Mouse (Mus musculus) liver, adult 2 months (tissue): ENCODE measurements around the gene Sct. TPM values are rescaled to one million over a fixed set of nuclear protein-coding genes. Genes with fewer than 3 reads are reported as not detected.

Experiments used
- DNase-seq: peaks from one replicate; pipeline ENCODE4 v3.0.0-alpha.2; 2011; ENCODE audit warnings: low read depth, low spot score; ENCODE audit errors: extremely low read depth
- H3K27ac ChIP-seq: fragments of 200-500 bp; replicated peaks from 2 replicates; pipeline ENCODE4 v1.5.1; 2012; ENCODE audit warnings: low read depth, mild to moderate bottlenecking, control low read depth, inconsistent platforms, low read length; ENCODE audit not compliant: insufficient read depth
- H3K27me3 ChIP-seq: fragments of 200-500 bp; 2 replicates; pipeline ENCODE4 v1.6.1; 2012; ENCODE audit warnings: mild to moderate bottlenecking, moderate library complexity, low read length, inconsistent platforms; ENCODE audit not compliant: control insufficient read depth, insufficient read depth
- H3K36me3 ChIP-seq: fragments of 200-500 bp; 2 replicates; pipeline ENCODE4 v1.6.1; 2012; ENCODE audit warnings: low read length, inconsistent platforms; ENCODE audit not compliant: control insufficient read depth, insufficient read depth
- H3K4me1 ChIP-seq: fragments of 200-500 bp; 2 replicates; pipeline ENCODE4 v1.6.1; 2011; ENCODE audit warnings: low read length; ENCODE audit not compliant: control insufficient read depth, insufficient read depth
- H3K4me3 ChIP-seq: fragments of 200-500 bp; 2 replicates; pipeline ENCODE4 v1.5.1; 2011; ENCODE audit warnings: low read depth, mild to moderate bottlenecking, control low read depth, low read length, moderate library complexity; ENCODE audit not compliant: insufficient read depth
- H3K79me2 ChIP-seq: fragments of 200-500 bp; 2 replicates; pipeline ENCODE4 v1.6.1; 2012; ENCODE audit warnings: inconsistent platforms, mild to moderate bottlenecking, low read length, moderate library complexity; ENCODE audit not compliant: control insufficient read depth, insufficient read depth
- H3K9ac ChIP-seq: fragments of 200-500 bp; 2 replicates; pipeline ENCODE4 v1.6.1; 2012; ENCODE audit warnings: low read depth, mild to moderate bottlenecking, control low read depth, inconsistent platforms, low read length
- CTCF ChIP-seq: fragments of 200-500 bp; IDR thresholded peaks from 2 replicates; pipeline ENCODE4 v1.5.1; 2011; ENCODE audit warnings: low read depth, low read length, control low read depth
- POLR2A ChIP-seq: fragments of 200-500 bp; IDR thresholded peaks from 2 replicates; pipeline ENCODE4 v1.6.1; 2011; ENCODE audit warnings: low read length, control low read depth; ENCODE audit not compliant: insufficient read depth; ENCODE audit errors: extremely low read depth
- WGBS: fragments of 180-500 bp; shearing (Covaris S2); methylation state at CpG from one replicate; pipeline ENCODE4 v1.1.7; 2018; 5-methylcytosine and 5-hydroxymethylcytosine counted together
- polyA plus RNA-seq: library from polyadenylated mRNA; depleted of rRNA; stranded (reverse); fragments of >200 nt; gene quantifications from 2 replicates; pipeline ENCODE4 v1.2.3, GENCODE M21; 2012
- total RNA-seq: library from RNA; depleted of rRNA; stranded (reverse); fragments of >200 nt; gene quantifications from 2 replicates; pipeline ENCODE4 v1.2.3, GENCODE M21; 2014

Sct gene
- total and polyA plus RNA-seq, 2 experiments: not detected

DNA sequence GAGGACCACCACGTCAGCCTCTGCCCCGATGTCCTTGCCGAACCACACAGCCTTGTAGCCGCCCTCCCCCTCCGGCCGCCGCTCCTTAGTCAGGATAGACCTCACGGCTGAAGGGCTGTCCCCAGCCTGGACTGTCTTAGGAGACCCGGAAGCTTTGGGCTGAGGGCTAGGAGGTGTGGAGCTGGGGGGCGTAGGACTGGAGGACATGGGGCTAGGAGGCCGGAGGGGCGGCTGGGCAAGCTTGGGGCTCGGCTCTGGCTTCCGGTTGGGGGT lies 9.7 kb downstream of the Sct start:
- no peaks in the 10 kb centered on the region for H3K79me2 ChIP-seq
- no peak for DNase-seq
- TF ChIP-seq POLR2A: no peak
- TF ChIP-seq CTCF: no peak
- WGBS: 69% methylated on average over 14 of the region's 14 CpGs
- no peaks in the 10 kb centered on the region for H3K27me3 ChIP-seq
- H3K4me3 ChIP-seq: peak overlapping the region; percentile 55
- H3K27ac ChIP-seq: peak overlapping the region; percentile 39; the same call in 1 of the 2 replicates
- peak overlapping the region; percentile 60 for H3K9ac ChIP-seq
- no peaks in the 10 kb centered on the region for H3K36me3 ChIP-seq
- peaks cover 11% of the 10 kb centered on the region; the same call in 1 of the 2 replicates for H3K4me1 ChIP-seq

- Histone ChIP-seq H3K27ac (peak overlapping the region; percentile 55), H3K4me1 (peaks cover 12% of the 10 kb centered on the region; the same call in 1 of the 2 replicates), H3K27me3 (no peaks in the 10 kb centered on the region), H3K79me2 (no peaks in the 10 kb centered on the region), H3K36me3 (no peaks in the 10 kb centered on the region), H3K4me3 (peak overlapping the region; percentile 55), H3K9ac (peak overlapping the region; percentile 60)
- 67% methylated on average over 24 of the region's 24 CpGs for WGBS
- TF ChIP-seq POLR2A (no peak), CTCF (no peak)
- peak; percentile 26 for DNase-seq
Observed at GRCm38 (mm10) chr7:141268466-141269272, 10.3 kb downstream of the Sct start.

DNA sequence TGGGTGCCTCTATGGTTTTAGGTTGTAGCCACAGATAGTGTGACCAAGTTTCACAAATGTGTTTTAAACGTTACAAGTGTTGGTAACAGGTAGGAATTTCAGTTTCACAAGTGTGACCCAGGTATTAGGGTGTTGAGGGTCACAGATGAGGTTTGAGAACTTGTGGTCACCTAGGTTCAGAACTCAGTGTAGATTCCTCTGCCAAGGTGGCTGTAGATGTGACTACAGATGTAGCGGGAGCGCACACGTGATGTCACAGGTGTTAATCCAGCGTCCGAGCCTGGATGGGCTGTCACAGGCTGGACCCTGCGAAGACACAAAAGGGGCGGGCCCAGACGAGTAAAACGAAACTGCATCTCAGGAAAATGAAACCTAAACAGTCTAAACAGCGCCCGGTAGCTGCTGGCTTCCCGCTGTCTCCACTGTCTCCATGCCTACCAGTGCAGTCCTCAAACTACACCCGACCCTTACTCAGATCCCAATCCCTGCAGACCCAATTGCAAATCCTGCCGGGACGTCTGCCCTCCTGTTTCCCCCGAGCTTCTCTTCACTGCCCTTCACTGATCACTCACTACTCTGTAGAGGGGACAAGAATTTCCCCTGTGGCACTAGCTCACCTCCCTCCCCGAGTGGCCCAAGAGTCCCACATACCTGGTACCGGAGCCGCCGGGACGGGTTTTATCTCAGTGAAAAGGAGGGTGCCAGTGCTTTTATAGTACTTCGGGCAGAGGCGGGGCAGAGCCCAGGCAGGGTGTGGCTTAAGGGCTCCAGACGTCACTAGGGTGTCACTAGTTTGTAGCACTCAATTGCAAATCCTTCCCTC lies 13.0 kb downstream of the Sct start, which contains the start of gene Irf7:
TSS of gene Irf7 (minus strand) at position 743 of the 823 bp plus-strand sequence.
- H3K27me3 ChIP-seq: no peaks in the 10 kb centered on the region
- TF ChIP-seq POLR2A (peak; percentile 86), CTCF (no peak)
- 2% methylated on average over 25 of the region's 25 CpGs for WGBS
- peak within 1 kb of the TSS; percentile 87 for H3K9ac ChIP-seq
- H3K4me1 ChIP-seq: peaks cover 12% of the 10 kb centered on the region; the same call in 1 of the 2 replicates
- no peaks in the 10 kb centered on the region for H3K79me2 ChIP-seq
- peak; percentile 71 for DNase-seq
- H3K27ac ChIP-seq: peak within 1 kb of the TSS; percentile 91
- peak within 1 kb of the TSS; percentile 69 for H3K4me3 ChIP-seq
- H3K36me3 ChIP-seq: peaks cover 8% of the 10 kb centered on the region; the same call in 1 of the 2 replicates

- Histone ChIP-seq H3K27ac (no peak overlapping the region), H3K79me2 (no peaks in the 10 kb centered on the region), H3K27me3 (no peaks in the 10 kb centered on the region), H3K4me3 (peak overlapping the region; percentile 46), H3K36me3 (peaks cover 12% of the 10 kb centered on the region; the same call in 1 of the 2 replicates), H3K9ac (peak overlapping the region; percentile 32), H3K4me1 (peaks cover 12% of the 10 kb centered on the region; the same call in 1 of the 2 replicates)
- no peak for DNase-seq
- WGBS: 36% methylated on average over 11 of the region's 11 CpGs
- TF ChIP-seq CTCF (no peak), POLR2A (no peak)
Observed at GRCm38 (mm10) chr7:141265411-141265738, 13.6 kb downstream of the Sct start.

- Histone ChIP-seq H3K4me3 (peak overlapping the region; percentile 46), H3K4me1 (peaks cover 12% of the 10 kb centered on the region; the same call in 1 of the 2 replicates), H3K36me3 (peaks cover 12% of the 10 kb centered on the region; the same call in 1 of the 2 replicates), H3K27me3 (no peaks in the 10 kb centered on the region), H3K27ac (no peak overlapping the region), H3K9ac (peak overlapping the region; percentile 32), H3K79me2 (no peaks in the 10 kb centered on the region)
- DNase-seq: no peak
- TF ChIP-seq POLR2A (no peak), CTCF (peak; percentile 63)
- WGBS: 52% methylated on average over 12 of the region's 12 CpGs
Observed at GRCm38 (mm10) chr7:141264761-141265410, 14.0 kb downstream of the Sct start.
